Mouse (Mus musculus): ENCODE measurements at regions not wholly inside any gene's neighbourhood (a gene's known extent, or its start where the extent isn't known, plus 50 kb on each side); places are given as distances from the start of the nearest gene placed in this dataset.
A peak's percentile ranks its signal among the peaks of the same experiment; 100 is the strongest.

DNA sequence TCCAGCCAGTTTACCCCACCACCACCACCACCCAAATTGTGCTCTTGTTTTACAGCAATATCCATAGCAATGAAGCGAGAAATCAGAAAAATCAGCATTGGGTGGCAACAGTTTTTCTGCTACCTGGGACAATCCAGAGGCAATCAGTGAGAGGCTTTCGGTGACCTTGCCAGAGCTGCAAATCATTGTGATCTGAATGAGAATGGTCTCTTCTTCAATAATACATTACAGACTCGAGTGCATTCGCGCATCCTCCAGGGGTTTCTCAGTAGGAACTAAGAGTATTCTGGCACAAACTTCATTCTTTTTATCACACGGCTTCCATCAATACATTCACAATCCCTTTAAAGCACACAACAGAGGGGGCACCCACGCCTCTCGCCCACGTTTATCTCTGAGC, 91.2 kb downstream of the Srek1 start:
- Histone ChIP-seq H3K27ac (0 out of 2 replicates have a peak overlapping the region, but pooled peaks have one; percentile 17), H3K4me3 (no peak overlapping the region), H3K9me3 (no peaks in the 10 kb centered on the region), H3K9ac (no peak overlapping the region), H3K4me2 (no peak overlapping the region), H3K27me3 (replicated peaks) (no peaks in the 10 kb centered on the region), H3K4me1 (no peaks in the 10 kb centered on the region), H3K36me3 (replicated peaks) (no peaks in the 10 kb centered on the region)
- WGBS = 45% methylated on average over 9 of the region's 9 CpGs
- ATAC-seq (replicated peaks) = no peak

DNA sequence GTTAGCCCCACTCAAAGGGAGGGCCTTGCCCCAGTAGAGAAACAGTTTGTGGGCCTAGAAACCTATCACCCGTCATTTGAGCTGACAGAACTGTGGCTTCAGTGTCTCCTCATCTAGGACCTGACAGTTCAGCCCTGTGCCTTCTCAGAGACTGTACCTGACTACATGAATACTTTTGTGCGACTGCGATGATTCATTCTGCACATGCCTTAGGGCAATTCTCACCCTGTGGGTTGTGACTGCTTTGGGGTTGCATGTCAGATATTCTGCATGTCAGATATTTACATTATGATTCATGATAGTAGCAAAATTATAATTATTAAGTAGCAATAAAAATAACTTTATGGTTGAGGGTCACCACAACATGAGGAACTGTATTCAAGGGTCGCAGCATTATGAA, 93.7 kb downstream of the Srek1 start:
- H3K36me3 ChIP-seq (replicated peaks) = no peaks in the 10 kb centered on the region
- H3K9me3 ChIP-seq = no peaks in the 10 kb centered on the region
- no peak overlapping the region for H3K27ac ChIP-seq
- H3K4me3 ChIP-seq = no peak overlapping the region
- ATAC-seq (replicated peaks) = no peak
- no peaks in the 10 kb centered on the region for H3K27me3 ChIP-seq (replicated peaks)
- no peak overlapping the region for H3K9ac ChIP-seq
- WGBS = 90% methylated on average over 4 of the region's 4 CpGs
- no peak overlapping the region for H3K4me2 ChIP-seq
- peaks cover 5% of the 10 kb centered on the region; the same call in 1 of the 2 replicates for H3K4me1 ChIP-seq

DNA sequence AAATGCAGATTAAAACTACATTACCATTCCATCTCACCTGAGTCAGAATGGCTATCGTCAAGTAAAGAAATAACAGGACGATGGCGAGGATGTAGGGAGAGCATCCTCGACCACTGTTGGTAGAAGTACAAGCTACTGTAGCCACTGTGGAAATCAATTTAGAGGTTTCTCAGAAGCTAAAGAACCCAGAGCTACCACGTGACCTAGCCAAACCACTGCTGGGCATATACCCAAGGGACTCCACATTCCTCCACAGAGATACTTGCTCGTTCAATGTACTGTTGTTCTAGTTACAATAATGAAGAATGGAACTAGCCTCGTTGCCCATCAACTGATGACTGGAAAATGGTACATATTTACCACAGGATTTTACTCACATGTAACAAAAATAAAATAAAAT, 94.4 kb downstream of the Srek1 start:
- no peaks in the 10 kb centered on the region for H3K27me3 ChIP-seq (replicated peaks)
- 90% methylated on average over 7 of the region's 7 CpGs for WGBS
- no peak for ATAC-seq (replicated peaks)
- H3K9me3 ChIP-seq = no peaks in the 10 kb centered on the region
- H3K36me3 ChIP-seq (replicated peaks) = no peaks in the 10 kb centered on the region
- H3K4me1 ChIP-seq = peaks cover 5% of the 10 kb centered on the region; the same call in 1 of the 2 replicates
- no peak overlapping the region for H3K4me2 ChIP-seq
- no peak overlapping the region for H3K27ac ChIP-seq
- no peak overlapping the region for H3K9ac ChIP-seq
- no peak overlapping the region for H3K4me3 ChIP-seq

DNA sequence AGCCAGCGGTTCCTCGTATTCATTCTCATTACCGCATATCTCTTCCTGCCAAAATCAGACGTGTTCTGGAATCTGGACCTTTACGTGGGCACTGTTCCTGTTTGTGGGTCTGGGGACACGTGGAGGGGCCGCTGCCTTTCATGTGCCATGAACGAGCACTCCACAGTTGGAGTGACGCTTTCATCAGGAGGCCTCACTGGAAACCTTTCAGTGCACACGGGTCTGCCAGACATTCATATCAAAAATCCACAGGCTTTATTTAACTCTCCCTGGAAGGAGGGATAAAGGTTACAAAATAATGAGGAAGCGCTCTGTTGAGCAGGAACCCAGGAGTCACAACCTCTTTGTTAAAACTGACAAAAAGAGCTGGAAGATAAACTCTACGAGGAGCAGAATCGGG, 97.6 kb downstream of the Srek1 start:
- 36% methylated on average over 13 of the region's 13 CpGs for WGBS
- peak; percentile 79 for ATAC-seq (replicated peaks)

DNA sequence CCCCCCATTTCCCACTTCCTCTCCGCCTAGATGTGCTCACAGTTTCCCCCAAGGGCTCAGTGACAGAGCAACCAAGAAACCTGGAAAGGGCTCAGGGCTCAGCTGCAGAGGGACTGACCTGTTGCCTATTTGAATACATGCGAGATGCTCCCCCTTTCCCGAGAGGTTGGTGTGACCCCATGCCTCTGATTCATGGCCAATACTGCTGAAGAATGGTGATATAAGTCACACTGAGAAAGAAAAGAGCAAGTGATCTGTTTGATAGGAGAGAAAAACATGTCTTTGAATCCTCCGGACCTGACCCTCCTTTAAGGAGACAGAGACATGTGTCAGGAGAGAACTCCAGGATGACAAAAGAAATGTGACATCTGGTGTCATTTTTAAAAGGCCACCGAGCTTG, 98.2 kb downstream of the Srek1 start:
- no peaks in the 10 kb centered on the region for H3K36me3 ChIP-seq (replicated peaks)
- peak overlapping the region; percentile 39 for H3K27ac ChIP-seq
- no peak overlapping the region for H3K9ac ChIP-seq
- no peaks in the 10 kb centered on the region for H3K27me3 ChIP-seq (replicated peaks)
- ATAC-seq (replicated peaks) = no peak
- H3K4me3 ChIP-seq = no peak overlapping the region
- H3K9me3 ChIP-seq = no peaks in the 10 kb centered on the region
- H3K4me2 ChIP-seq = no peak overlapping the region
- WGBS = 65% methylated on average over 5 of the region's 5 CpGs
- H3K4me1 ChIP-seq = peaks cover 5% of the 10 kb centered on the region; the same call in 1 of the 2 replicates

More for the DNA sequence above, 97.6 kb downstream of the Srek1 start:
- no peak overlapping the region for H3K9ac ChIP-seq
- H3K9me3 ChIP-seq = no peaks in the 10 kb centered on the region
- H3K4me2 ChIP-seq = no peak overlapping the region
- no peaks in the 10 kb centered on the region for H3K36me3 ChIP-seq (replicated peaks)
- no peaks in the 10 kb centered on the region for H3K27me3 ChIP-seq (replicated peaks)
- peak overlapping the region; percentile 46 for H3K27ac ChIP-seq
- no peak overlapping the region for H3K4me3 ChIP-seq
- H3K4me1 ChIP-seq = peaks cover 5% of the 10 kb centered on the region; the same call in 1 of the 2 replicates

DNA sequence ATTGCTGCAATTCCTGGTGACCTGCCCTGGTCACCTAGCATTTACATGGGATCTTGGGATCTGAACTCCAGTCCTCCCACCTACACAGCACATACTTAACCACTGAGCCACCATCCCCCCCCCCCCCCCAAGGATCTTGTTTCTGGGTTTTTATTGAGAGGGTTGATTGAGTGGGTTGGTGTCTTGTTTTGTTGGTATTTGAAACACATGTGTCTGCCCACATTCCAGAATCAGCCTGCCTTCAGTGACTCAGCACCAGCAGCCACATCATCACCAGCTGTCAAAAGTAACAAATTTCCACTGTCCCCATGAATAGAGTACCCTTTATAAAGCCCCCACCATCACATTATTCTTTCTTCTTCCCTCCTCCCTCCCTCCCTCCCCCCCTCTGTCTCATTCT, 103.8 kb downstream of the Srek1 start:
- H3K36me3 ChIP-seq (replicated peaks) = no peaks in the 10 kb centered on the region
- no peaks in the 10 kb centered on the region for H3K9me3 ChIP-seq
- H3K4me2 ChIP-seq = no peak overlapping the region
- no peak overlapping the region for H3K27ac ChIP-seq
- H3K27me3 ChIP-seq (replicated peaks) = no peaks in the 10 kb centered on the region
- ATAC-seq (replicated peaks) = no peak
- H3K4me1 ChIP-seq = no peaks in the 10 kb centered on the region
- H3K9ac ChIP-seq = no peak overlapping the region
- H3K4me3 ChIP-seq = no peak overlapping the region

DNA sequence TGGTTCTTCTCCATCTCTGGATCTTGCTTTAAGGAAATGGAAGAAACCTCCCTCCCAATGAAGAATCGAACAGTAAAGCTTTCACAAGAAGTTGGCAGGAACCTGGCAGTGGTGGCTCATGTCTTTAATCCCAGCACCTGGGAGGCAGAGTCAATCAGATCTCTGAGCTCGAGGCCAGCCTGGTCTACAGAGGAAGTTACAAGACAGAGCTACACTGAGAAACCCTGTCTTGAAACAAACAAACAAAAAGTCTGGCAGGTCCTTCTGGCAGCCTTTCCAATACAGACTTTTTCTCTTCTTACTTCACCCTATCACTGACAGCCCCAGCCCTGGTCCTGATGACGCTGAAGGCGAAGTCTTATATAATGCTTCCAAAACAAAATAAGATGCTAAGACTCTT, 104.6 kb downstream of the Srek1 start:
- 92% methylated on average over 4 of the region's 4 CpGs for WGBS
- Histone ChIP-seq H3K9ac (no peak overlapping the region), H3K27ac (no peak overlapping the region), H3K4me2 (no peak overlapping the region), H3K36me3 (replicated peaks) (no peaks in the 10 kb centered on the region), H3K4me1 (no peaks in the 10 kb centered on the region), H3K27me3 (replicated peaks) (no peaks in the 10 kb centered on the region), H3K9me3 (no peaks in the 10 kb centered on the region), H3K4me3 (no peak overlapping the region)
- no peak for ATAC-seq (replicated peaks)

DNA sequence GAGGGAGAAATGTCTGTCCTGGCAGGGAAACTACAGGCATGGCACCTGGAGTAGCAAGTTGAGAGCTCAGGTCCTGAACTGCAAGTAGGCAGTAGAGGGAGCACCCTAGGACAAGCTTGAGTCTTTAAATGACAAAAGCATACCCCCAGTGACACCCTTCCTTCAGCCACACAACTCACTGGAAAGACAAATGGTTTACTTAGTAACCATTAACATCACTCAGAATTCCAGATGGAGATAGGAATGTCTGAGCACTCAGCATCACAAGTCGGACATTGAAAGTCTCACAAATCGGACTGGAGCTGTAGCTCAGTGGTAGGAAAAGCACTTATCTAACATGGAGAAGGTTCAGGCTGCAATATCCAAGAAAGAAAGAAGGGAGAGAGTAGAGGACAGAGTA, 106.7 kb downstream of the Srek1 start:
- Histone ChIP-seq H3K9ac (no peak overlapping the region), H3K4me1 (no peaks in the 10 kb centered on the region), H3K4me2 (no peak overlapping the region), H3K27ac (no peak overlapping the region), H3K27me3 (replicated peaks) (no peaks in the 10 kb centered on the region), H3K36me3 (replicated peaks) (no peaks in the 10 kb centered on the region), H3K9me3 (no peaks in the 10 kb centered on the region), H3K4me3 (no peak overlapping the region)
- WGBS = 91% methylated on average over 2 of the region's 2 CpGs
- no peak for ATAC-seq (replicated peaks)

DNA sequence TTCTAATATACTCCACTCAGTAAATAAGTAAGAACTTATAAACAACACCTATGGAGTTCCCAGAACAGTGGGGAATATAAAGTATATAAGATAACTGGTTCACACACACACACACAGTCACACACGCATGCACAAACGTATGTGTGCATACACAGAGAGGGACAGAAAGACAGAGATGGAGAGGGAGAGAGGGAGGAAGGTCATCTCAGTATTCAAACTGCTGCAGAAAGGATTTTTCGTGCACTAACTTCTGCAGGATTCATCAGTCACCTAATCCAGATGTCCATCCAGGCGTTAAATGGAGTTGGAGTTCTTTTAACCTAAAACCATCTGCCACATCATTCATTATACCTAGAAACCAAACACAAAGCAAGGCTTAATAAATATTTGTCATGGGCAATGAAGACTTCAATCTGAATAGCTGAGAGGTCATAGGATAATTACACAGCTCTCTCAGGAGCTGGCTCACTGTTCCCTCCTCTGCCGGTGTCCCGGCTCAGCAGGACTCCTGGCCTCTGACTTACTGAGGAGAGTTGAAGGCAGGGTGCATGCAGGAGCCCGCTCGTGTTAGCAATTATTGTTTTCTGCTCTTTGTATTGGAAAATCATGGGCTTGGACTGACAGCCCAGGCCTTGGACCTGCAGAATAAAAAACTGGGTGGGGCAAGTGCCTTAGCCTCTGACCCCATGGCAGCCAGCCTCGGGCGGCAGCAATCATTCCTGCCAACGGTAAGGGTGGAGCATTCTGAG, 114.0 kb downstream of the Srek1 start:
- H3K4me1 ChIP-seq = peaks cover 4% of the 10 kb centered on the region
- H3K27ac ChIP-seq = no peak overlapping the region
- ATAC-seq (replicated peaks) = no peak
- no peak overlapping the region for H3K4me3 ChIP-seq
- H3K4me2 ChIP-seq = no peak overlapping the region
- 20% methylated on average over 11 of the region's 11 CpGs for WGBS
- H3K36me3 ChIP-seq (replicated peaks) = no peaks in the 10 kb centered on the region
- H3K27me3 ChIP-seq (replicated peaks) = no peaks in the 10 kb centered on the region
- no peaks in the 10 kb centered on the region for H3K9me3 ChIP-seq
- H3K9ac ChIP-seq = no peak overlapping the region

DNA sequence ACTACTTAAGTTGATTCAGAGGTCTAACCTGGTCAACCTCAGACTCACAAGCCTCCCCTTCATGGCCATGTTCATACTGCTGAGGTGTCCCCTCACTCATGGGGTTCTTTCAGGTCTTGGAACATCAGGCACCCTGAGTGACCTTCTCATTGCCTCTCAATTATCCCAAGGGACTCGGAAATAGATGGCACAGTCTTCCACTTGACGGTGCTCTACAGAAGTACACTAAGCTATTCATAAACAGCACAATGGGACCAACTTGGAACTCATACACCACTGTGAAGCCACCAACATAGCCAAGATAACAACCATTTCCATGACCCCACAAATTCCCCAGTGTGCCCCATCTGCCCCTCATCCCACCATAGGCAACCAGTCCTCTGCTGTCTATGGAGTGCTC, 118.4 kb downstream of the Srek1 start:
- Histone ChIP-seq H3K36me3 (replicated peaks) (no peaks in the 10 kb centered on the region), H3K9ac (no peak overlapping the region), H3K4me1 (peaks cover 4% of the 10 kb centered on the region), H3K27me3 (replicated peaks) (no peaks in the 10 kb centered on the region), H3K4me2 (no peak overlapping the region), H3K9me3 (no peaks in the 10 kb centered on the region), H3K4me3 (no peak overlapping the region), H3K27ac (no peak overlapping the region)
- 95% methylated on average over 2 of the region's 2 CpGs for WGBS
- ATAC-seq (replicated peaks) = no peak

DNA sequence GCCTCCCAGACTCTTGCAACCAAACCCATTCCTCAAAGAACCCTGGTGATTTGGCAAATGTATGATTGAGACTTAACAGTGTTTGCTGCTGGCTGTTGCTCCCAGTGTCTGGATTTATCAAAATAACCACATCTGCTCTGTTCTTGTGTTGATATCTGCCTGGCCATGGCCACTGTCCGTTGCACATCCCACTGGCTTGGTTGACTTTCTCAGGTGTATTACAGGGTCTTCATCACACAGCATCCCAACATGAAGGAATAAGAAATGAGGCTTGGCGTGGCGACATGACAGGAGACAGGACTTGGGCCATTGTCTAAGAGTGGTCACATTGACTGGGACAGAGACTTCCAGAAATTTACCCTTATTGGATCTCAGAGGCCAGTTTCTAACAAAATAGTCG, 121.2 kb downstream of the Srek1 start:
- Histone ChIP-seq H3K9me3 (no peaks in the 10 kb centered on the region), H3K4me1 (no peaks in the 10 kb centered on the region), H3K9ac (no peak overlapping the region), H3K4me2 (no peak overlapping the region), H3K27ac (no peak overlapping the region), H3K36me3 (replicated peaks) (no peaks in the 10 kb centered on the region), H3K27me3 (replicated peaks) (no peaks in the 10 kb centered on the region), H3K4me3 (no peak overlapping the region)
- WGBS = 84% methylated on average over 4 of the region's 4 CpGs
- no peak for ATAC-seq (replicated peaks)

DNA sequence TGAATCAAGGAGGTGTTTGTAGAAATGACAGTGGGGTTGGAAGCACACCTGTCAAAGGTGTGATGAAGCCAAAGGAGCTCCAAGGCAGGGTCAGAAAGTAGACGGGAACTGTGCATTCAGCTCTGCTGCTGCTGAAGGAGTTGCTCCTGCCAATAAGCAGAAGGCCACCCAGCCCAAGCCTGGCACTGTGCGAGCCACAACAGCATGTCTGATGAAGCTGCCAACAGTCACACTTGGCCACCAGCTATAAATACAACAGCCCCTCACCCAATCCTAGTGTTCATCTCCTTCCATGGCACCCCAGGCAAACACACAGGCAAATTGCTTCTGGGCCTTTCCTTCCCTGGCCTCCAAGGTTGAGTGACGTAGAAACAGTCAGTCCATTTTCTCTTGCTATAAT, 125.0 kb downstream of the Srek1 start:
- no peak overlapping the region for H3K4me2 ChIP-seq
- H3K36me3 ChIP-seq (replicated peaks) = no peaks in the 10 kb centered on the region
- no peak overlapping the region for H3K4me3 ChIP-seq
- H3K9me3 ChIP-seq = no peaks in the 10 kb centered on the region
- no peak overlapping the region for H3K27ac ChIP-seq
- no peak overlapping the region for H3K9ac ChIP-seq
- no peaks in the 10 kb centered on the region for H3K27me3 ChIP-seq (replicated peaks)
- 91% methylated on average over 3 of the region's 3 CpGs for WGBS
- no peak for ATAC-seq (replicated peaks)
- no peaks in the 10 kb centered on the region for H3K4me1 ChIP-seq

DNA sequence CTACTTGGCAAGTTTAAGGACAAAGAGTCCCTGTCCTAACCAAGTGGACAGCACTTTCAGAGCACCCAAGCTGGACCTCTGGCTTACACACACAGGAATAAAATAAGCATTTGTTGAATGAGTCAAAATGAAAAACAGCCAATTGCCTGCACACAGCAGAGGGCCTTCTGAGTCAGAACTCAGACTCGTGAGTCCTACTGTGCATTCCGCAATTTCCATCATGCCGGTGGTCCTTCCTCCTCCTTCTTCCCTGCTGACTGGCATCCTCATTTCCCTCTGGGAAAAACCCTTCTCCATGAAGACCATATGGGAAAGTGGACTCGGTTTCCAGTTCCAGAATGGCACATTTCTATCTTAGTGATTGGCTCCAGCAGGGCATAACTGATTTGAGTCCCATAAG, 126.4 kb downstream of the Srek1 start:
- Histone ChIP-seq H3K4me3 (no peak overlapping the region), H3K27me3 (replicated peaks) (no peaks in the 10 kb centered on the region), H3K27ac (no peak overlapping the region), H3K4me2 (no peak overlapping the region), H3K4me1 (peaks cover 7% of the 10 kb centered on the region; the same call in 1 of the 2 replicates), H3K36me3 (replicated peaks) (no peaks in the 10 kb centered on the region), H3K9me3 (no peaks in the 10 kb centered on the region), H3K9ac (no peak overlapping the region)
- 83% methylated on average over 4 of the region's 4 CpGs for WGBS
- ATAC-seq (replicated peaks) = no peak
